Mouse (Mus musculus) CH12.LX (cell line): Measurements from ENCODE around the gene Bend4. TPM values are rescaled to one million over a fixed set of nuclear protein-coding genes. Genes with fewer than 3 reads are reported as not detected.

Experiments used
- DNase-seq: peaks from one replicate; pipeline ENCODE4 v3.0.0-alpha.2; 2013; ENCODE audit errors: extremely low read depth
- H3K27ac ChIP-seq: 2 replicates; pipeline ENCODE4 v1.5.1; 2012; ENCODE audit warnings: low read depth, mild to moderate bottlenecking, control low read depth, moderate library complexity; ENCODE audit not compliant: insufficient read depth
- H3K27me3 ChIP-seq: replicated peaks from 2 replicates; pipeline ENCODE3; 2012; ENCODE audit warnings: inconsistent platforms
- H3K36me3 ChIP-seq, 2 experiments: replicated peaks in 1 of 2; 2 replicates each; pipeline versions ENCODE3 to v1.6.1; 2012; ENCODE audit warnings: inconsistent platforms in 1 of 2, low read length in 1 of 2, mild to moderate bottlenecking in 1 of 2, mixed read lengths in 1 of 2, moderate library complexity in 1 of 2; ENCODE audit not compliant: control insufficient read depth in 1 of 2, insufficient read depth in 1 of 2
- H3K4me1 ChIP-seq, 2 experiments: 2 replicates each; pipeline ENCODE4 v1.6.1; 2012; ENCODE audit warnings: inconsistent platforms in 1 of 2, moderate library complexity in 1 of 2; ENCODE audit not compliant: insufficient read depth in 2 of 2, control insufficient read depth in 1 of 2
- H3K4me2 ChIP-seq: 2 replicates; pipeline ENCODE4 v1.6.1; 2012; ENCODE audit warnings: low read depth, mild to moderate bottlenecking, control low read depth; ENCODE audit not compliant: poor library complexity, insufficient read depth, severe bottlenecking
- H3K4me3 ChIP-seq, 3 experiments: fragments of 150-350 bp in 1 of 3; sonication (generic) in 1 of 3; replicated peaks in 1 of 3; 2 replicates each; pipeline versions ENCODE3 to v1.5.1; 2011 to 2012; ENCODE audit warnings: low read depth in 2 of 3, low read length in 2 of 3, mild to moderate bottlenecking in 2 of 3, moderate library complexity in 2 of 3, control low read depth in 1 of 3, improper control_type of control experiment in 1 of 3, inconsistent platforms in 1 of 3, mixed read lengths in 1 of 3; ENCODE audit not compliant: poor library complexity in 1 of 3
- H3K79me2 ChIP-seq: replicated peaks from 2 replicates; pipeline ENCODE4 v1.6.1; 2012; ENCODE audit warnings: mild to moderate bottlenecking, moderate library complexity; ENCODE audit not compliant: control insufficient read depth, poor library complexity, insufficient read depth, severe bottlenecking; ENCODE audit errors: extremely low read depth
- H3K9ac ChIP-seq: 2 replicates; pipeline ENCODE4 v1.6.1; 2012; ENCODE audit warnings: low read depth, mild to moderate bottlenecking, control low read depth, moderate library complexity; ENCODE audit not compliant: insufficient read depth
- H3K9me3 ChIP-seq: replicated peaks from 2 replicates; pipeline ENCODE3; 2012; ENCODE audit warnings: low read length, inconsistent platforms, mixed read lengths
- BHLHE40 ChIP-seq: IDR thresholded peaks from 2 replicates; pipeline ENCODE4 v1.6.1; 2011; ENCODE audit warnings: mild to moderate bottlenecking, low read depth, low read length, improper control_type of control experiment
- CHD1 ChIP-seq: IDR thresholded peaks from 2 replicates; pipeline ENCODE4 v1.6.1; 2012; ENCODE audit warnings: low read depth, low read length, improper control_type of control experiment, inconsistent platforms
- CHD2 ChIP-seq: IDR thresholded peaks from 2 replicates; pipeline ENCODE4 v1.6.1; 2011; ENCODE audit warnings: low read length, improper control_type of control experiment
- EP300 ChIP-seq: IDR thresholded peaks from 2 replicates; pipeline ENCODE4 v1.6.1; 2011; ENCODE audit warnings: low read length, improper control_type of control experiment
- ETS1 ChIP-seq: conservative IDR thresholded peaks from 2 replicates; pipeline ENCODE4 v1.6.1; 2012; ENCODE audit warnings: low read depth, mild to moderate bottlenecking, inconsistent platforms, low read length, improper control_type of control experiment, moderate library complexity
- GABPA ChIP-seq: IDR thresholded peaks from 2 replicates; pipeline ENCODE4 v1.6.1; 2012; ENCODE audit warnings: low read depth, low read length, improper control_type of control experiment, inconsistent platforms; ENCODE audit not compliant: insufficient replicate concordance
- HCFC1 ChIP-seq: IDR thresholded peaks from 2 replicates; pipeline ENCODE4 v1.6.1; 2012; ENCODE audit warnings: low read depth, mild to moderate bottlenecking, inconsistent platforms, low read length, improper control_type of control experiment
- JUND ChIP-seq: conservative IDR thresholded peaks from 2 replicates; pipeline ENCODE4 v1.6.1; 2011; ENCODE audit warnings: low read depth, low read length, improper control_type of control experiment
- KAT2A ChIP-seq: IDR thresholded peaks from 2 replicates; pipeline ENCODE4 v1.6.1; 2012; ENCODE audit warnings: low read length, improper control_type of control experiment, inconsistent platforms; ENCODE audit not compliant: insufficient replicate concordance
- MAFK ChIP-seq: IDR thresholded peaks from 2 replicates; pipeline ENCODE4 v1.6.1; 2011; ENCODE audit warnings: low read length, improper control_type of control experiment; ENCODE audit not compliant: insufficient replicate concordance
- MAX ChIP-seq: IDR thresholded peaks from 2 replicates; pipeline ENCODE4 v1.6.1; 2011; ENCODE audit warnings: low read length, improper control_type of control experiment
- MAZ ChIP-seq: IDR thresholded peaks from 2 replicates; pipeline ENCODE4 v1.6.1; 2012; ENCODE audit warnings: low read depth, mild to moderate bottlenecking, inconsistent platforms, low read length, improper control_type of control experiment, moderate library complexity
- MXI1 ChIP-seq: IDR thresholded peaks from 2 replicates; pipeline ENCODE4 v1.6.1; 2011; ENCODE audit warnings: mild to moderate bottlenecking, low read depth, low read length, improper control_type of control experiment
- MYC ChIP-seq: IDR thresholded peaks from 2 replicates; pipeline ENCODE4 v1.6.1; 2011; ENCODE audit warnings: low read depth, mild to moderate bottlenecking, improper control_type of control experiment, low read length
- NELFE ChIP-seq: IDR thresholded peaks from 2 replicates; pipeline ENCODE4 v1.6.1; 2011; ENCODE audit warnings: low read depth, low read length, improper control_type of control experiment
- POLR2A ChIP-seq: IDR thresholded peaks from 2 replicates; pipeline ENCODE4 v1.6.1; 2011; ENCODE audit warnings: low read depth, mild to moderate bottlenecking, improper control_type of control experiment, low read length
- RCOR1 ChIP-seq: conservative IDR thresholded peaks from 2 replicates; pipeline ENCODE4 v1.6.1; 2012; ENCODE audit warnings: low read depth, mild to moderate bottlenecking, inconsistent platforms, low read length, improper control_type of control experiment
- SIN3A ChIP-seq: IDR thresholded peaks from 2 replicates; pipeline ENCODE4 v1.6.1; 2012; ENCODE audit warnings: low read length, improper control_type of control experiment, inconsistent platforms
- SMC3 ChIP-seq: IDR thresholded peaks from 2 replicates; pipeline ENCODE4 v1.6.1; 2011; ENCODE audit warnings: low read depth, low read length, improper control_type of control experiment
- TBP ChIP-seq: conservative IDR thresholded peaks from 2 replicates; pipeline ENCODE4 v1.6.1; 2011; ENCODE audit warnings: low read depth, low read length, improper control_type of control experiment
- TCF12 ChIP-seq: IDR thresholded peaks from 2 replicates; pipeline ENCODE4 v1.6.1; 2014; ENCODE audit warnings: low read depth, mild to moderate bottlenecking, inconsistent platforms, low read length, improper control_type of control experiment
- USF1 ChIP-seq: IDR thresholded peaks from 2 replicates; pipeline ENCODE4 v1.6.1; 2014; ENCODE audit warnings: low read depth, mild to moderate bottlenecking, inconsistent platforms, low read length, improper control_type of control experiment
- USF2 ChIP-seq: conservative IDR thresholded peaks from 2 replicates; pipeline ENCODE4 v1.6.1; 2011; ENCODE audit warnings: low read depth, low read length, improper control_type of control experiment
- ZC3H11A ChIP-seq: IDR thresholded peaks from 2 replicates; pipeline ENCODE4 v1.6.1; 2012; ENCODE audit warnings: low read depth, mild to moderate bottlenecking, inconsistent platforms, low read length, improper control_type of control experiment
- ZKSCAN1 ChIP-seq: IDR thresholded peaks from 2 replicates; pipeline ENCODE4 v1.6.1; 2012; ENCODE audit warnings: low read depth, inconsistent platforms, low read length, improper control_type of control experiment, borderline replicate concordance
- ZMIZ1 ChIP-seq: IDR thresholded peaks from 2 replicates; pipeline ENCODE4 v1.6.1; 2012; ENCODE audit warnings: low read depth, mild to moderate bottlenecking, inconsistent platforms, low read length, improper control_type of control experiment
- dilution Hi-C: fragments of 300-500 bp; cut with MboI; formaldehyde crosslinking; loops from 2 replicates; pipeline ENCODE4 v1.14.3; 2020; ENCODE audit warnings: low sequenced_read_pairs; ENCODE audit not compliant: extremely low pct_unique_long_range_greater_than_20kb, extremely low pct_ligation_motif_present
- in situ Hi-C: fragments of 300-500 bp; cut with MboI; formaldehyde crosslinking; loops from 3 replicates; pipeline ENCODE4 v1.14.3; 2019; ENCODE audit warnings: low sequenced_read_pairs, low pct_ligation_motif_present, low pct_unique_long_range_greater_than_20kb, mixed read lengths
- polyA plus RNA-seq: library from polyadenylated mRNA; unstranded; fragments of >175 nt; gene quantifications from 2 replicates; pipeline ENCODE4 v1.2.1, GENCODE M21; 2012; ENCODE audit warnings: low read depth; ENCODE audit not compliant: insufficient read length
- total RNA-seq, 2 experiments: library from RNA; depleted of rRNA; stranded (reverse); fragments of 300-350 nt in 1 of 2; fragments of >200 nt in 1 of 2; gene quantifications; 2 replicates each; pipeline ENCODE4 v1.2.3; 2012 to 2014

Bend4 gene
- total and polyA plus RNA-seq, 3 experiments: 0.06 TPM; not detected in 2

DNA sequence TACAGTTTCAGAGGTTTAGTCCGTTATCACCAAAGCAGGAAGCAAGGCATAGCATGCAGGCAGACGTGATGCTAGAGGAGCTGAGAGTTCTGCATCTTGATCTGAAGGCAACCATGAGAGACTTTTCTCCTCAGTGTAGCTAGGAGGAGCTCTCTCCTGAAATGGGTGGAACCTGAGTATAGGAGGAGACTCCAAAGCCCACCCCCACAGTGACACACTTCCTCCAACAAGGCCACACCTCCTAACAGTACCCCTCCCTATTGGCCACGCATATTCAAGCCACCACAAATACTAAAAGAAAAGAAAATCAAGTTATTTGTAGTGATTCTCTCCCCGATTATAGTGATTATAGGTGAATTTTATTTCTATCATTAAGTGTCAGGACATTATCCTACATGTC, 28.7 kb upstream of the Bend4 start:
- no peak for TF ChIP-seq MAX
- no peak for TF ChIP-seq MAZ
- no peak for TF ChIP-seq ZKSCAN1
- TF ChIP-seq USF1: no peak
- TF ChIP-seq TCF12: no peak
- TF ChIP-seq POLR2A: no peak
- no peak for TF ChIP-seq ZMIZ1
- TF ChIP-seq HCFC1: no peak
- no peaks in the 10 kb centered on the region for H3K79me2 ChIP-seq
- no peak overlapping the region for H3K27ac ChIP-seq
- no peak overlapping the region for H3K4me2 ChIP-seq
- H3K4me3 ChIP-seq: no peak overlapping the region
- in situ Hi-C loops: no loop called here
- no peak overlapping the region for H3K9ac ChIP-seq
- H3K36me3 ChIP-seq: no peaks in the 10 kb centered on the region
- H3K9me3 ChIP-seq: no peaks in the 10 kb centered on the region
- dilution Hi-C loops: no loop called here
- DNase-seq: peak; percentile 38
- peaks cover 2 to 5% of the 10 kb centered on the region in 2 experiments; a peak in 3 of 4 replicates for H3K4me1 ChIP-seq
- H3K27me3 ChIP-seq: no peaks in the 10 kb centered on the region

DNA sequence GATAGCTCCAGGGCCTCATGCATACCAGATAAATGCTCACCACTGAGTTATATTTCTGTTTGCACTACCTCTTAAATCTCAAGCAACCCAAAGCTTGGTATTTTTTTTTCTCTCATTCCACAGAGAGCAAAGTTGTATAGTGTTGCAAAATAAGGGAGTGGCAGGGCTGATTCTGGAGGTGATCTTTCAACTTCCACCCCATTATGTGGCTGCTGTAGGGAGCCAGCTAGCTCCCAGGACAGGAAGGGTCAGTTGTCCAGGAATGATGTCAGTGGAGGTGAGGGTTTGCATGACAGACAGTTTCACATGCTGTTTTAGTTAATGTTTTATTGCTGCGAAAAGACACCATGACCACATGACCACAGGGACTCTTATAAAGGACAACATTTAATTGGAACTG, 26.2 kb upstream of the Bend4 start:
- Histone ChIP-seq H3K9ac (no peak overlapping the region), H3K36me3 (no peaks in the 10 kb centered on the region), H3K27ac (no peak overlapping the region), H3K4me2 (no peak overlapping the region), H3K9me3 (no peaks in the 10 kb centered on the region), H3K4me3 (no peak overlapping the region), H3K4me1 (peaks cover 13 to 16% of the 10 kb centered on the region in 2 experiments), H3K27me3 (no peaks in the 10 kb centered on the region), H3K79me2 (no peaks in the 10 kb centered on the region)
- dilution Hi-C loops (no loop called here), in situ Hi-C loops (no loop called here)
- DNase-seq: no peak
- no peak for TF ChIP-seq HCFC1

DNA sequence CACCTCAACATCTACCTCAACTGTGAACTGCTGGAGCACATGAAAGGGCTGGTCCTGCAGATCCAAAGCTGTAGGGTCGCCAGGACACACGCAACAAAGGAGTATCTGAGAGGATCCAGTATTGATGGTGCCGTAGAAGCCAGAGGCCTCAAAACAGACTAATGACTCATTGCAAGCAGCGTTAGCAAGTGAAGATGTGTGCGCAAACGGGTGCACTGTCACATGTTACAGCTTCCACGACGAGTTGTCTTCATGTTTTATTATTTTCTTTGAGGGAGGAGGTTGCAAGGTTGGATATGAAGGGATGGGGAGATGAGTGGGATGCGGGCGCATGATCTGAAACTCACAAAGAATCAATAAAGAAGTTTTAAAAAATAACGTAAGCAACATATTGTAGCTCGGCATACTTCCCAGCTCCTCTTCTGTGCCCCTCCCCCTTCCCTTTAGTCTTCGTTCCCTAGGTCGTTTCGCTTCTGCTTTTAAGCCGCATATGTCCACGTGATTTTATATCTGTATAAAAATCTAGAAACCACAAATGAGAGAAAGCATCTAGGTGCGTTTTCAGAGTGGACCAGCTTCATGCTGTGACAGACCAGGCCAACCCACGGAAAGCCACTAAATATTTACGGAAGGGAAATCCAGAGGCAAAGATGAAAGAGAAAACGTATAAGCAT, 22.0 kb upstream of the Bend4 start:
- H3K27me3 ChIP-seq: no peaks in the 10 kb centered on the region
- H3K79me2 ChIP-seq: no peaks in the 10 kb centered on the region
- peaks cover 29 to 36% of the 10 kb centered on the region in 2 experiments for H3K4me1 ChIP-seq
- H3K4me2 ChIP-seq: peak overlapping the region; percentile 47
- H3K4me3 ChIP-seq: peak overlapping the region in 1 of 3 experiments; percentile 40
- dilution Hi-C loops: no loop called here
- peak overlapping the region; percentile 43 for H3K9ac ChIP-seq
- H3K36me3 ChIP-seq: no peaks in the 10 kb centered on the region
- in situ Hi-C loops: no loop called here
- DNase-seq: peak; percentile 46
- H3K27ac ChIP-seq: no peak overlapping the region
- H3K9me3 ChIP-seq: no peaks in the 10 kb centered on the region
- no peak; the same call in 1 of the 2 replicates for TF ChIP-seq ETS1
- no peak for TF ChIP-seq CHD1
- TF ChIP-seq EP300: peak; percentile 79
- TF ChIP-seq ZMIZ1: no peak
- TF ChIP-seq JUND: no peak; the same call in 1 of the 2 replicates
- no peak for TF ChIP-seq ZC3H11A
- TF ChIP-seq POLR2A: no peak
- TF ChIP-seq RCOR1: no peak
- TF ChIP-seq SIN3A: no peak
- no peak for TF ChIP-seq MAFK
- no peak for TF ChIP-seq TBP
- no peak for TF ChIP-seq KAT2A
- peak; percentile 83 for TF ChIP-seq MYC
- TF ChIP-seq USF2: peak; percentile 32; the same call in 1 of the 2 replicates
- no peak for TF ChIP-seq TCF12
- TF ChIP-seq NELFE: no peak
- TF ChIP-seq MXI1: no peak
- TF ChIP-seq SMC3: no peak
- peak; percentile 85 for TF ChIP-seq BHLHE40
- peak; percentile 81 for TF ChIP-seq CHD2
- no peak for TF ChIP-seq GABPA
- no peak for TF ChIP-seq MAZ
- TF ChIP-seq USF1: peak; percentile 66
